Mouse (Mus musculus): ENCODE data around the gene Ubd. TPM values are rescaled to one million over a fixed set of nuclear protein-coding genes. Genes with fewer than 3 reads are reported as not detected.
A peak's percentile ranks its signal among the peaks of the same experiment; 100 is the strongest.
"Not testable (repeated sequence)": the region's sequence is repeated elsewhere in the genome, so short reads cannot be mapped to it uniquely, and the experiment has no call there.

Gene Ubd
- polyA plus RNA-seq, 1 experiment from 2014 or later: not detected

GRCm38 (mm10) chr17:37203206-37203916 is 9.7 kb downstream of the Ubd start:
- DNase-seq (peak; percentile 95), ATAC-seq (ENCODE audit: low FRiP score, low TSS enrichment) (peak; percentile 64; the same call in 1 of the 2 replicates)
- no peak overlapping the region for H3K4me3 ChIP-seq (replicated peaks; ENCODE audit: low read depth, low read length)
- no peak overlapping the region for H3K9ac ChIP-seq (replicated peaks; ENCODE audit: low read length)
- WGBS: 0% methylated on average over 4 of the region's 4 CpGs
- no peaks in the 10 kb centered on the region for H3K4me1 ChIP-seq (ENCODE audit: control insufficient read depth, insufficient read depth, low read length)
- no peaks in the 10 kb centered on the region for H3K9me3 ChIP-seq (ENCODE audit: control insufficient read depth, low read length)
- H3K27me3 ChIP-seq (ENCODE audit: control insufficient read depth, insufficient read depth, low read length): peaks cover 3% of the 10 kb centered on the region; the same call in 1 of the 2 replicates
- H3K4me2 ChIP-seq (ENCODE audit: low read length): no peak overlapping the region
- no peak overlapping the region for H3K27ac ChIP-seq (replicated peaks; ENCODE audit: low read depth, low read length)
- no peaks in the 10 kb centered on the region for H3K36me3 ChIP-seq (ENCODE audit: control insufficient read depth, insufficient read depth, low read length)

DNA sequence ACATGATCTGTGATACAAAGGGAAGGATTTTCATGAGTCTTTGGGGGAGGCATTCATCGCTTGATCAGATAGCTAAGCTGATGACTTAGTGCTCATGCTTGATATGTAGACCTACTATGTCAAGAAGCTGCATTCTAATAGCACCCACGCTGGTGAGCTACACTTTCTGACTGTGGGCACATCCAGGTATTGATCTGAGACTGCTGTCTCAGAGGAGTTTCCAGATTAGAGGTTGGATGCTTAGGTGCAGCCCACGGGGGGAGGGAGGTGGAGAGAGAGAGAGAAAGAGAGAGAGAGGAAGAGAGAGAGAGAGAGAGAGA is 10.2 kb downstream of the Ubd start:
- H3K27ac ChIP-seq (replicated peaks; ENCODE audit: low read depth, low read length): no peak overlapping the region
- H3K9me3 ChIP-seq (ENCODE audit: control insufficient read depth, low read length): no peaks in the 10 kb centered on the region
- WGBS: 32% methylated on average over 3 of the region's 3 CpGs
- H3K4me1 ChIP-seq (ENCODE audit: control insufficient read depth, insufficient read depth, low read length): no peaks in the 10 kb centered on the region
- H3K27me3 ChIP-seq (ENCODE audit: control insufficient read depth, insufficient read depth, low read length): no peaks in the 10 kb centered on the region
- no peak overlapping the region for H3K9ac ChIP-seq (replicated peaks; ENCODE audit: low read length)
- DNase-seq (no peak), ATAC-seq (ENCODE audit: low FRiP score, low TSS enrichment) (no peak)
- H3K4me3 ChIP-seq (replicated peaks; ENCODE audit: low read depth, low read length): no peak overlapping the region
- no peak overlapping the region for H3K4me2 ChIP-seq (ENCODE audit: low read length)
- H3K36me3 ChIP-seq (ENCODE audit: control insufficient read depth, insufficient read depth, low read length): no peaks in the 10 kb centered on the region

GRCm38 (mm10) chr17:37210884-37211768 is 17.4 kb downstream of the Ubd start:
- DNase-seq (peak; percentile 58), ATAC-seq (ENCODE audit: low FRiP score, low TSS enrichment) (no peak; the same call in 1 of the 2 replicates)
- Histone ChIP-seq H3K27ac (replicated peaks; ENCODE audit: low read depth, low read length) (no peak overlapping the region), H3K27me3 (ENCODE audit: control insufficient read depth, insufficient read depth, low read length) (no peaks in the 10 kb centered on the region), H3K36me3 (ENCODE audit: control insufficient read depth, insufficient read depth, low read length) (no peaks in the 10 kb centered on the region), H3K4me1 (ENCODE audit: control insufficient read depth, insufficient read depth, low read length) (no peaks in the 10 kb centered on the region), H3K9me3 (ENCODE audit: control insufficient read depth, low read length) (no peaks in the 10 kb centered on the region), H3K4me2 (ENCODE audit: low read length) (peak overlapping the region; percentile 60), H3K9ac (replicated peaks; ENCODE audit: low read length) (peak overlapping the region; percentile 62), H3K4me3 (replicated peaks; ENCODE audit: low read depth, low read length) (peak overlapping the region; percentile 40)
- 17% methylated on average over 40 of the region's 40 CpGs for WGBS

DNA sequence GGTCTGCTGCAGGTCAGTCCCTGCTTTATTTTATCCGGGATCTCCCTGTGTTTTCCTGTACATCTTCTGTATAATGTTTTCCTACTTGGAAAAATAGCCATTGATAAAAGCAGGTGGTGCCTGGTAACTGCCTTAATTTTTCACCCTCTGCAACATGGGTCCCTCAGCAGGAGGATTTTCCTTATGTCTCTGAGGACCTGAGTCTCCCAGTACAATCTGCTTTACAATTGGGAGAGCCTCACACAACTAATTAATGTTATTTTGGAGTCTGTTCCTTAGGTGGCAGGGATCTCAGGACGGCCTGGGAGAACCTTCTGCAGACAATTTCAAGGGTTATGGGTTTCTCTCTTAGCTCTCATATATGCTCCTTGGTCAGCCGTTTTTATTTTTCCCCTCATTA is 19.3 kb downstream of the Ubd start, which contains the start of gene Olfr95:
Olfr95 (minus strand) TSS at position 101 of the 400 bp plus-strand sequence.
- Histone ChIP-seq H3K4me2 (ENCODE audit: low read length) (no peak within 1 kb of the TSS), H3K27me3 (ENCODE audit: control insufficient read depth, insufficient read depth, low read length) (no peaks in the 10 kb centered on the region), H3K36me3 (ENCODE audit: control insufficient read depth, insufficient read depth, low read length) (no peaks in the 10 kb centered on the region), H3K4me1 (ENCODE audit: control insufficient read depth, insufficient read depth, low read length) (no peaks in the 10 kb centered on the region), H3K9ac (replicated peaks; ENCODE audit: low read length) (no peak within 1 kb of the TSS), H3K4me3 (replicated peaks; ENCODE audit: low read depth, low read length) (no peak within 1 kb of the TSS), H3K9me3 (ENCODE audit: control insufficient read depth, low read length) (no peaks in the 10 kb centered on the region), H3K27ac (replicated peaks; ENCODE audit: low read depth, low read length) (no peak within 1 kb of the TSS)
- 77% methylated on average over 3 of the region's 3 CpGs for WGBS
- ATAC-seq (ENCODE audit: low FRiP score, low TSS enrichment): no peak
- DNase-seq: no peak

- no peak overlapping the region for H3K9ac ChIP-seq (replicated peaks; ENCODE audit: low read length)
- ATAC-seq (ENCODE audit: low FRiP score, low TSS enrichment): no peak
- no peaks in the 10 kb centered on the region for H3K4me1 ChIP-seq (ENCODE audit: control insufficient read depth, insufficient read depth, low read length)
Measured at GRCm38 (mm10) chr17:37218486-37218885, 24.8 kb downstream of the Ubd start.

GRCm38 (mm10) chr17:37219846-37220245 is 26.2 kb downstream of the Ubd start, which contains the start of gene Olfr96:
TSS of gene Olfr96 (plus strand) at chr17:37220146.
- DNase-seq (no peak), ATAC-seq (ENCODE audit: low FRiP score, low TSS enrichment) (no peak)
- WGBS: 59% methylated on average over 4 of the region's 4 CpGs
- Histone ChIP-seq H3K27ac (replicated peaks; ENCODE audit: low read depth, low read length) (no peak within 1 kb of the TSS), H3K4me3 (replicated peaks; ENCODE audit: low read depth, low read length) (no peak within 1 kb of the TSS), H3K27me3 (ENCODE audit: control insufficient read depth, insufficient read depth, low read length) (no peaks in the 10 kb centered on the region), H3K9ac (replicated peaks; ENCODE audit: low read length) (no peak within 1 kb of the TSS), H3K9me3 (ENCODE audit: control insufficient read depth, low read length) (no peaks in the 10 kb centered on the region), H3K36me3 (ENCODE audit: control insufficient read depth, insufficient read depth, low read length) (no peaks in the 10 kb centered on the region), H3K4me1 (ENCODE audit: control insufficient read depth, insufficient read depth, low read length) (no peaks in the 10 kb centered on the region), H3K4me2 (ENCODE audit: low read length) (no peak within 1 kb of the TSS)

More at GRCm38 (mm10) chr17:37218486-37218885, 24.8 kb downstream of the Ubd start:
- no peak for DNase-seq
- 87% methylated on average over 3 of the region's 3 CpGs for WGBS
- no peaks in the 10 kb centered on the region for H3K27me3 ChIP-seq (ENCODE audit: control insufficient read depth, insufficient read depth, low read length)
- H3K9me3 ChIP-seq (ENCODE audit: control insufficient read depth, low read length): no peaks in the 10 kb centered on the region
- H3K36me3 ChIP-seq (ENCODE audit: control insufficient read depth, insufficient read depth, low read length): no peaks in the 10 kb centered on the region
- no peak overlapping the region for H3K4me3 ChIP-seq (replicated peaks; ENCODE audit: low read depth, low read length)
- H3K4me2 ChIP-seq (ENCODE audit: low read length): no peak overlapping the region
- no peak overlapping the region for H3K27ac ChIP-seq (replicated peaks; ENCODE audit: low read depth, low read length)

DNA sequence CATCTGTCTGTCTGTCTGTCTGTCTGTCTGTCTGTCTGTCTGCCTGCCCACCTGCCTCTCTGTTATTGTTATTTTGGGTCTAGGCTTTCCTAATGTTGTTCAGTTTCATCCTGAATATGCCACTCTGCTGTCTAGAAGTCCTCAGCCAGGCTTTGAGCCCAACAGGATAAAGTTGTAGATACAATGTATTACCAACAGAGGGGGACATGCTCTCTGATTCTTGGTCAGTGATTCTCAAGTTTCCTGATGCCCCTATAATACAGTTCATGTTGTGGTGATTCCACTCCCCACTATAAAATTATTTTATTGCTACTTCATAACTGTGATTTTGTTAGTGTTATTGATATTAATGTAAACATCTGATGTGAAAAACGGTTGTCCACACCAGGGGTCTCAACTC is 28.2 kb downstream of the Ubd start:
- H3K27me3 ChIP-seq (ENCODE audit: control insufficient read depth, insufficient read depth, low read length): no peaks in the 10 kb centered on the region
- 39% methylated on average over 1 of the region's 1 CpGs for WGBS
- no peak overlapping the region for H3K27ac ChIP-seq (replicated peaks; ENCODE audit: low read depth, low read length)
- H3K36me3 ChIP-seq (ENCODE audit: control insufficient read depth, insufficient read depth, low read length): no peaks in the 10 kb centered on the region
- peak; percentile 18 for DNase-seq
- no peak for ATAC-seq (ENCODE audit: low FRiP score, low TSS enrichment)
- no peaks in the 10 kb centered on the region for H3K9me3 ChIP-seq (ENCODE audit: control insufficient read depth, low read length)
- no peak overlapping the region for H3K4me2 ChIP-seq (ENCODE audit: low read length)
- no peaks in the 10 kb centered on the region for H3K4me1 ChIP-seq (ENCODE audit: control insufficient read depth, insufficient read depth, low read length)
- H3K9ac ChIP-seq (replicated peaks; ENCODE audit: low read length): no peak overlapping the region
- H3K4me3 ChIP-seq (replicated peaks; ENCODE audit: low read depth, low read length): no peak overlapping the region

GRCm38 (mm10) chr17:37237230-37237629 is 43.5 kb downstream of the Ubd start, which contains the start of gene Olfr97:
TSS of gene Olfr97 (minus strand) at chr17:37237330.
- H3K36me3 ChIP-seq (ENCODE audit: control insufficient read depth, insufficient read depth, low read length); H3K4me2 ChIP-seq (ENCODE audit: low read length); DNase-seq; H3K9ac ChIP-seq (replicated peaks; ENCODE audit: low read length); H3K9me3 ChIP-seq (ENCODE audit: control insufficient read depth, low read length); H3K27ac ChIP-seq (replicated peaks; ENCODE audit: low read depth, low read length); H3K4me1 ChIP-seq (ENCODE audit: control insufficient read depth, insufficient read depth, low read length); H3K4me3 ChIP-seq (replicated peaks; ENCODE audit: low read depth, low read length); H3K27me3 ChIP-seq (ENCODE audit: control insufficient read depth, insufficient read depth, low read length); ATAC-seq (ENCODE audit: low FRiP score, low TSS enrichment): not testable (repeated sequence)
- WGBS: 93% methylated on average over 2 of the region's 2 CpGs
